Mouse (Mus musculus) liver, embryonic 16.5 days (tissue): ENCODE measurements around the gene Sel1l. TPM values are rescaled to one million over a fixed set of nuclear protein-coding genes. Genes with fewer than 3 reads are reported as not detected.
A peak's percentile ranks its signal among the peaks of the same experiment; 100 is the strongest.

Experiments
- ATAC-seq: fragments of 200-750 bp; cut with Nextera tagmentation; 2 replicates; pipeline ENCODE4 v1.8.0; 2017; ENCODE audit warnings: low read depth, mild to moderate bottlenecking, moderate number of reproducible peaks, moderate library complexity
- H3K27ac ChIP-seq: fragments of 300-500 bp; sonication (generic); 2 replicates; pipeline ENCODE4 v1.5.1; 2014; ENCODE audit warnings: mild to moderate bottlenecking, low read length
- H3K27me3 ChIP-seq: fragments of 300-500 bp; sonication (generic); 2 replicates; pipeline ENCODE4 v1.6.1; 2014; ENCODE audit warnings: low read depth, low read length, mixed read lengths; ENCODE audit not compliant: control insufficient read depth, insufficient read depth
- H3K36me3 ChIP-seq: fragments of 300-500 bp; sonication (generic); 2 replicates; pipeline ENCODE4 v1.6.1; 2014; ENCODE audit warnings: mild to moderate bottlenecking; ENCODE audit not compliant: control insufficient read depth, insufficient read depth
- H3K4me1 ChIP-seq: fragments of 300-500 bp; sonication (generic); 2 replicates; pipeline ENCODE4 v1.6.1; 2014; ENCODE audit warnings: low read depth, low read length, mixed read lengths; ENCODE audit not compliant: control insufficient read depth
- H3K4me2 ChIP-seq: fragments of 300-500 bp; sonication (generic); 2 replicates; pipeline ENCODE4 v1.6.1; 2014; ENCODE audit warnings: low read depth, low read length, mixed read lengths
- H3K4me3 ChIP-seq: fragments of 300-500 bp; sonication (generic); 2 replicates; pipeline ENCODE4 v1.5.1; 2014; ENCODE audit warnings: low read depth, mild to moderate bottlenecking, low read length
- H3K9ac ChIP-seq: fragments of 300-500 bp; sonication (generic); 2 replicates; pipeline ENCODE4 v1.6.1; 2014; ENCODE audit warnings: low read depth, low read length
- H3K9me3 ChIP-seq: fragments of 300-500 bp; sonication (generic); replicated peaks from 2 replicates; pipeline ENCODE4 v1.6.1; 2016; ENCODE audit warnings: low read length; ENCODE audit not compliant: control insufficient read depth
- WGBS: fragments of 180-500 bp; shearing (Covaris S2); extraction: QIAGEN DNeasy Blood & Tissue Kit; methylation state at CpG from one replicate; pipeline ENCODE4 v1.1.7; 2014; ENCODE audit not compliant: insufficient replicate concordance; 5-methylcytosine and 5-hydroxymethylcytosine counted together
- microRNA-seq: library from miRNA; unstranded; fragments of <30 nt; microRNA quantifications from one replicate; pipeline ENCODE4, GENCODE M21; 2016
- polyA plus RNA-seq: library from polyadenylated mRNA; unstranded; fragments of >200 nt; fragmentation: Nextera tagmentation; extraction: Ambion mirVana; gene quantifications from 2 replicates; pipeline ENCODE4 v1.2.1, GENCODE M21; 2015

The Sel1l gene
- polyA plus RNA-seq, 1 experiment from 2014 or later: 43.8 TPM

- WGBS: 36% methylated on average over 2 of the region's 2 CpGs
- no peak overlapping the region for H3K4me2 ChIP-seq
- ATAC-seq: no peak
- H3K36me3 ChIP-seq: no peaks in the 10 kb centered on the region
- peaks cover 3% of the 10 kb centered on the region; the same call in 1 of the 2 replicates for H3K27me3 ChIP-seq
- H3K27ac ChIP-seq: peak overlapping the region; percentile 25; the same call in 1 of the 2 replicates
- H3K9me3 ChIP-seq: no peaks in the 10 kb centered on the region
- H3K4me1 ChIP-seq: peaks cover 29% of the 10 kb centered on the region
- no peak overlapping the region for H3K4me3 ChIP-seq
- no peak overlapping the region for H3K9ac ChIP-seq
Observed at GRCm38 (mm10) chr12:91764471-91764870, 84.5 kb downstream of the Sel1l start.

- no peak for ATAC-seq
- peaks cover 33% of the 10 kb centered on the region for H3K4me1 ChIP-seq
- H3K27ac ChIP-seq: no peak overlapping the region
- H3K4me3 ChIP-seq: no peak overlapping the region
- H3K27me3 ChIP-seq: no peaks in the 10 kb centered on the region; the same call in 1 of the 2 replicates
- 79% methylated on average over 3 of the region's 3 CpGs for WGBS
- no peaks in the 10 kb centered on the region for H3K9me3 ChIP-seq
- no peak overlapping the region for H3K4me2 ChIP-seq
- no peak overlapping the region for H3K9ac ChIP-seq
- no peaks in the 10 kb centered on the region for H3K36me3 ChIP-seq
Observed at GRCm38 (mm10) chr12:91759836-91760235, 89.1 kb downstream of the Sel1l start.

- no peak overlapping the region for H3K9ac ChIP-seq
Observed at GRCm38 (mm10) chr12:91757854-91758562, 90.9 kb downstream of the Sel1l start.

GRCm38 (mm10) chr12:91756562-91757166, 92.3 kb downstream of the Sel1l start:
- no peak overlapping the region for H3K9ac ChIP-seq
- H3K27me3 ChIP-seq: no peaks in the 10 kb centered on the region
- H3K4me3 ChIP-seq: no peak overlapping the region
- 10% methylated on average over 5 of the region's 5 CpGs for WGBS
- no peaks in the 10 kb centered on the region for H3K9me3 ChIP-seq
- no peak overlapping the region for H3K4me2 ChIP-seq
- H3K36me3 ChIP-seq: no peaks in the 10 kb centered on the region
- ATAC-seq: no peak
- H3K4me1 ChIP-seq: peaks cover 23% of the 10 kb centered on the region
- no peak overlapping the region for H3K27ac ChIP-seq

More at GRCm38 (mm10) chr12:91757854-91758562, 90.9 kb downstream of the Sel1l start:
- Histone ChIP-seq H3K36me3 (no peaks in the 10 kb centered on the region), H3K4me1 (peaks cover 23% of the 10 kb centered on the region), H3K4me2 (peak overlapping the region; percentile 24; the same call in 1 of the 2 replicates), H3K4me3 (no peak overlapping the region), H3K27ac (0 out of 2 replicates have a peak overlapping the region, but pooled peaks have one; percentile 9), H3K9me3 (no peaks in the 10 kb centered on the region), H3K27me3 (no peaks in the 10 kb centered on the region)
- peak; percentile 86 for ATAC-seq
- 27% methylated on average over 13 of the region's 13 CpGs for WGBS

Small RNAs within 50 kb of the gene (microRNA-seq; reads per million reads assigned to microRNA genes)
- gene Gm22015: not detected

Other genes with a start within 250 kb of the Sel1l start
- gene Ston2, start 60.8 kb downstream of the Sel1l start, polyA plus RNA-seq: 10.6 and 10.8 TPM in 2 replicates